Mouse (Mus musculus) forebrain, embryonic 10.5 days (tissue): ENCODE measurements around the gene Nfya. TPM values are rescaled to one million over a fixed set of nuclear protein-coding genes. Genes with fewer than 3 reads are reported as not detected.
A peak's percentile ranks its signal among the peaks of the same experiment; 100 is the strongest.

Experiments used
- DNase-seq: peaks from one replicate; pipeline ENCODE4 v3.0.0-alpha.2; 2017; ENCODE audit warnings: low spot score; ENCODE audit errors: extremely low spot score
- H3K27ac ChIP-seq: fragments of 300-500 bp; sonication (generic); 2 replicates; pipeline ENCODE4 v1.5.1; 2016; ENCODE audit warnings: mild to moderate bottlenecking
- H3K27me3 ChIP-seq: fragments of 300-500 bp; sonication (generic); 2 replicates; pipeline ENCODE4 v1.6.1; 2016; ENCODE audit warnings: mild to moderate bottlenecking; ENCODE audit not compliant: poor library complexity, severe bottlenecking
- H3K36me3 ChIP-seq: fragments of 300-500 bp; sonication (generic); replicated peaks from 2 replicates; pipeline ENCODE4 v1.6.1; 2016; ENCODE audit warnings: mild to moderate bottlenecking, moderate library complexity
- H3K4me1 ChIP-seq: fragments of 300-500 bp; sonication (generic); 2 replicates; pipeline ENCODE4 v1.6.1; 2016
- H3K4me3 ChIP-seq: fragments of 300-500 bp; sonication (generic); 2 replicates; pipeline ENCODE4 v1.5.1; 2016; ENCODE audit warnings: mild to moderate bottlenecking, moderate library complexity
- H3K9me3 ChIP-seq: fragments of 300-500 bp; sonication (generic); 2 replicates; pipeline ENCODE4 v1.6.1; 2016; ENCODE audit warnings: mild to moderate bottlenecking, moderate library complexity
- WGBS: fragments of 180-500 bp; shearing (Covaris S2); methylation state at CpG from one replicate; pipeline ENCODE4 v1.1.7; 2016; 5-methylcytosine and 5-hydroxymethylcytosine counted together
- polyA plus RNA-seq: library from polyadenylated mRNA; unstranded; fragments of >200 nt; fragmentation: Nextera tagmentation; extraction: Ambion mirVana; gene quantifications from 2 replicates; pipeline ENCODE4 v1.2.1, GENCODE M21; 2016

The Nfya gene
- 18.7 and 19.0 TPM in 2 replicates for polyA plus RNA-seq

DNA sequence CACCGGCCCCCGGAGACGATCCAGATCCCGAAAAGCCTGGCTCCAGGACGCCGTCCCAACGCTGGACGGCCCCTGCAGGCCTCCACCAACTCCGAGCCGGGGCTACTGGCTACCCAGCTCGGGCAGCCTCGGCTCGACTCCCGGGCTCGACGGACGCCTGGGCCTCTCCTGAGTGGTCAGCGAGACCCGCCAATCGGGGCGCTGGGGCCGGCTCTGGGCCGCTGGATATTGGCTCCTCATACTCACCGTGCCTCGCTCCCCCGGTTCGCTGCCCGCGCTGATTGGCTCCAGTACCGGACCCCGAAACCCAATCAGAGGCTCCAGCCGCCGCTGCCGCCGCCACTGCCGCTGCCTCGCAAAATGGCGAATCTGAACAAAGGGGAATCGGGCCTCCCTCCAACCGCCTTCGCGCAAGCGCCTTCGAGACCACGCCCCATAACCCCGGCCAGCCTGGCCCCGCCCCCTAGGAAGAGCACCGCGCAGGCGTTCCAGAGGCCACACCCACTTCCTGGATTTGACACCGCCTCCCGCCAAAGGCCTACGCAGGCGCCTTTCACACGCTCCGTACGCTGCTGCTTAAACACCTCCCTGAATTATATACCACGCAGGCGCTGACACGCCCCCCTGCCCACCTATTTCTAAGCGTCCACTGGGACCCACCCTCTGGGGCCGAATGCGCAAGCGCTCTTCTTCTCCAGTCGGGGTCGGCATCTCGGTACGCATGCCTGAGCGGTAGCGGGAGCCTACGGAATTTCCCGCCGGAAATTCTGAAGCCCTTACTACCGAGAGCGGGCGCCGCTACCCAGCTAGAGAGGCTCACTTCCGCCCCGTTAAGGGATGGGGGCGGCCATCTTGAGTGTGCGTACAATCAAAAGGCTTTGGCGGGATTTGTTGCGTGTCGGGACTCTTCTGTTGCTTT, at the start of gene Nfya, which contains the start of gene Oard1:
Nfya (minus strand) TSS at position 527 of the 919 bp plus-strand sequence.
Oard1 (plus strand) TSS at position 635 of the 919 bp plus-strand sequence.
- H3K4me3 ChIP-seq: peak within 1 kb of the TSS; percentile 90
- H3K4me1 ChIP-seq: peaks cover 27% of the 10 kb centered on the region
- H3K27me3 ChIP-seq: no peaks in the 10 kb centered on the region
- peak within 1 kb of the TSS; percentile 99 for H3K27ac ChIP-seq
- under 1% methylated on average over 84 of the region's 84 CpGs for WGBS
- H3K36me3 ChIP-seq: peaks cover 37% of the 10 kb centered on the region
- peak; percentile 100 for DNase-seq
- H3K9me3 ChIP-seq: no peaks in the 10 kb centered on the region

DNA sequence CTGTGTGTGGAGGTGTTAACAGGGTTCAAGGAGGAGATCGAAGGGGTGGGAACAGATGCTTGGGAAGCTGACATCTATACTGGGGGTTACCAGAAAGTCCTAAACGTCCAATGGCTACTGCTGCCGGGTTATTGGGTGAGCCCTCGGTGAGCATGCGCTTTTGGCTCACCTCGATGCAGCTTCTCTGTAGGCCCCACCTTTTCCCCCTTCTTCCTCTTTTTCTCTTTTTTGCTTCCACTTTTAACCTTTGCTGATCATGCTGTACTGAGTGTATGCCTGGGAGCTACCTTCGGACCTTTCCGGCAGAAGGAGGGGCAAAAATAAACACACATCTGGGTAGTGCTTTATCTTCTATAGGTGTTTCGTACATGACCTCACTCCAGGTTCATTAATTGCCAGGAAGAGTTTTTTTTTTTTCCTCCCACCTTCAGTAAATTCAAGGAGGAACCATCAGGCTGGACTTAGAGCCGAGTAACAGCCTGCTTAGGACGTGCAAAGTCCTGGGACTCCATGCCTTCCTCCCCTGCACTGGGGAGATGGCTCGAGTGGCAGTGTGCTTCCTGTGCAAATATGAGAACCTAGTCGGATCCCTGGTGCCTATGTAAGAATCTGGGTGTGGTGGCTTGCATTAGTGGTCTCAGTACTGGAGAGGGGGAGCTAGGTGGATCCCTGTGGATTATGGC, 48.4 kb upstream of the Nfya start:
- H3K27ac ChIP-seq: no peak overlapping the region
- DNase-seq: no peak
- H3K4me3 ChIP-seq: no peak overlapping the region
- peaks cover 9% of the 10 kb centered on the region; the same call in 1 of the 2 replicates for H3K4me1 ChIP-seq
- 88% methylated on average over 13 of the region's 13 CpGs for WGBS
- H3K27me3 ChIP-seq: no peaks in the 10 kb centered on the region
- no peaks in the 10 kb centered on the region for H3K36me3 ChIP-seq
- no peaks in the 10 kb centered on the region for H3K9me3 ChIP-seq

DNA sequence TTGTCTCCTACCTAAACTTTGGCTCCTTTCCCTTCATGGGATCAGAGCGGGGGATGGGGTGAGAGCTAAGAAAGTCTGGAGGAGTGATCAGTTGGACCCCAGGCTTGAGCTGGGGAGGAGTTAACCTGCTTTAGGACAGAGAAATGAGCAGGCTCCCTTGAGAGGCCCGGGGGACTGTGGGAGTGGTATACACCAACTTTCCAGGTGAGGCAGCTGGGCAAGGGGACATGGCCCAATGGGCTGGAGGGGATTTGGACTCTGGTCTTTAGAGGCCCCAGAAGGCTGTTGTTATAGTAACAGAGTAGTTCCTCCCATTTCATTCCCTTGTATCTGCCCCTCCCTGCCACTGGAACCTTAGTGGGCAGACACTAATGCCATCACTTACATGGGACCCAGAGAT, 46.2 kb upstream of the Nfya start:
- Histone ChIP-seq H3K27ac (no peak overlapping the region), H3K4me1 (peaks cover 16% of the 10 kb centered on the region), H3K4me3 (no peak overlapping the region), H3K27me3 (no peaks in the 10 kb centered on the region), H3K9me3 (no peaks in the 10 kb centered on the region), H3K36me3 (no peaks in the 10 kb centered on the region)
- 75% methylated on average over 2 of the region's 2 CpGs for WGBS
- no peak for DNase-seq

DNA sequence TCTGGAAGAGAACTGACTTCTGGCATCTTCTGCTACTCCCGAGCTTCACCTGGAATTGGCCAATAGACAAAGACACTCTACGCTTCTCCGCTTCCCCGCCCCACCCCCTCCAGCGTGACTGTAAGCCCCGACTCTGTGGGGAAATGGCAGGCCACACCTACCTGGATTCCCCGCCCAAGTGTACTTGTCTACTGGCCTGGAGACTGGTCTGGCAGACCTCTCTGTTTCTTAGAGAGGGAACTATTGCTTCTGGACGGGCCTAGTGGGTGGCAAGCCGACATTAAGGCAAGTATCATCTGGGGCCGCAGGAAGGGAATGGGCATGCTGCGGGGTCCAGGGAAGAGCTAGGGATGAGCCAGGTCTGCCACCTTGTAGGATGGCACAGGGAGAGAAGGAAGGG, 45.0 kb upstream of the Nfya start, which contains the start of gene Unc5cl:
Unc5cl (plus strand) TSS at position 214 of the 400 bp plus-strand sequence.
- no peak for DNase-seq
- no peak within 1 kb of the TSS for H3K4me3 ChIP-seq
- peaks cover 16% of the 10 kb centered on the region for H3K4me1 ChIP-seq
- no peaks in the 10 kb centered on the region for H3K9me3 ChIP-seq
- WGBS: 60% methylated on average over 11 of the region's 11 CpGs
- H3K27ac ChIP-seq: no peak within 1 kb of the TSS
- H3K36me3 ChIP-seq: no peaks in the 10 kb centered on the region
- no peaks in the 10 kb centered on the region for H3K27me3 ChIP-seq

DNA sequence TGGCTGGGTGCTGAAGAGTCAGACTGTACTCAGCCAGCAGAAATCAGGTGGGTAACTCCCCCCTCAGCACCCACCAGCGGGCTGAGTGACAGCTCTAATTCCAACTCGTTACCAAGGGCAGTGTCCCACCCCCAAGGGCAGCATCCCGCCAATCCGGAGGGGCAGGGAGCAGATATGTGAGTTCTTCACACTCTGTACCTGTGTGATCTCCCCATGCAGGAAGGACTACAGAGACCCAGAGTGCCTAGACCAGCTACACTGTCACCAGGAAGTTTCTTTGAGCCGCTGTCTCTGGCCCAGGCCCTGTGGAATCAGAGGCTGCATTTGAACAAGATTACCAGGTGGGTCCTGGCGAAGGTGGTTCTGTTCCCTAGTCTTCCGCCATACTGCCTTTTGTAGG, 44.5 kb upstream of the Nfya start:
- no peak overlapping the region for H3K27ac ChIP-seq
- 60% methylated on average over 7 of the region's 7 CpGs for WGBS
- DNase-seq: no peak
- peaks cover 16% of the 10 kb centered on the region for H3K4me1 ChIP-seq
- H3K9me3 ChIP-seq: no peaks in the 10 kb centered on the region
- H3K4me3 ChIP-seq: no peak overlapping the region
- no peaks in the 10 kb centered on the region for H3K36me3 ChIP-seq
- H3K27me3 ChIP-seq: no peaks in the 10 kb centered on the region

DNA sequence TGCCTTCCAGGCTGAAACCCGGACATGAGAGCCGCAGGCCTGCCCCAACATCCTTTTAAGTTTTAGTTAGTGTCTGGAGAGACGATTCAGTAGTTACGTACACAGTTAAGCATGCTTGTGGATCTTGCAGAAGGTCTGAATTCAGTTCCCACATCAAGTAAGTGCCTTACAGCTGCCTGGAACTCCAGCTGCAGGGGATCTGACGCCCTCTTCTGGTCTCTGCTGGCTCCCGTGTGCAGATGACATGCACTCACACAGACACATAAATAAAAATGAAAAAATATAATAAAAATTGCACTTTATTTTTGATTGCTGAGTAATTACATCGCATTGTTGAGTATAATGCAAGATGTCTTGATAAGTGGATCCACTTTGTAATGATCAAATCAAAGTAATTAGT, 43.8 kb upstream of the Nfya start:
- no peak for DNase-seq

DNA sequence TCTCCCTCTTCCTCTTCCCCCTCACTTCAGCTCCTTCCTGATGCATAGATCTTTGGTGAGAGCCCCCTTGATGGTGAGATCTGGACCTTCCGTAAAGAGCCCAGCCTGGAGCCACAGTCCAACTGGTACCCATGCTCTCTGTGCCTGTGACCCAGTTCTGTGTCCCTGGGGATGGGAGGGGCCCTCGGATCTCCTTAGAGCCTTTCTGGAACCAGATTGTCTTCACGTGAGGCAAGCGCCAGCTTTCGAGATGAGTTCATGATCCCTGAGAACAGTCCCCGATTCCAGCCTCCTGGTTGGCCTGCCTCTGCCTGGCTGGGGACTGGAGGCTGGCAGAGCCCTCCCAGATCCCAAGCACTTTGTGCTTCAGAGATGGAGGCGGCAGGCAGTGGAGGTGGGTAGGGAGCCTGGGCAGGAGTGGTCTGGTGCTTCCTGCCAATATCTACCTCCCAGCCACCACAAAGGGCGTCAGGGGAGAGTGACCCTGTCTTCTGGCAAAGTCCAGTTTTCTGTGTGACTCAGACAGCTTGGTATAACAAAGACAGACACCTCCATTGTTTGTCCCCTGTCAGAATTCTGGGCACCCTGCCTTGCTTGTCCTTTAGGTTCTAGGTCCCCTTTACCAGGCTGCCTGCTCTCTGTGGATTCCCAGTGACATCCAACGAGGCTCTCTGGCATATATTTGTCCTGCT, 42.2 kb upstream of the Nfya start:
- 76% methylated on average over 9 of the region's 9 CpGs for WGBS
- Histone ChIP-seq H3K36me3 (no peaks in the 10 kb centered on the region), H3K27ac (0 out of 2 replicates have a peak overlapping the region, but pooled peaks have one; percentile 48), H3K27me3 (no peaks in the 10 kb centered on the region), H3K9me3 (no peaks in the 10 kb centered on the region), H3K4me3 (no peak overlapping the region), H3K4me1 (peaks cover 16% of the 10 kb centered on the region)
- no peak for DNase-seq

More for the DNA sequence above, 43.8 kb upstream of the Nfya start:
- Histone ChIP-seq H3K4me1 (peaks cover 16% of the 10 kb centered on the region), H3K36me3 (no peaks in the 10 kb centered on the region), H3K27ac (no peak overlapping the region), H3K27me3 (no peaks in the 10 kb centered on the region), H3K4me3 (no peak overlapping the region), H3K9me3 (no peaks in the 10 kb centered on the region)
- WGBS: 78% methylated on average over 7 of the region's 7 CpGs

DNA sequence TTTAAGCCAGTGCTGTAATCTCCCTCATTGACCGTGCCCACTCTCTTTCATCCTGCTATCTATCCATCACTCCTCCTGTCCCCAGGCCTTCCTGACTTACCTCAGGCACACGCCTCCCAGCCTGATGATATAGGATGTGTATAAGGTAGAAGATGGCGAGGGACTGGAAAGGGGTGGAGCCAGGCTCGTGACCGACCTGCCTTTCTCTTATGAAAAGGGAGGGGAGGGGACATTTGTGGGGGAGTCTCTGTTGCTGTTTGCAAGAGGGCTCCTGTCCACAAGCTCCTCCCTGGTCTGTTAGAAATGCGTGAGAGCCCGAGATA, 41.6 kb upstream of the Nfya start, which contains the start of gene Tspo2:
Tspo2 (minus strand) TSS at position 170 of the 323 bp plus-strand sequence.
- H3K4me3 ChIP-seq: no peak within 1 kb of the TSS
- DNase-seq: no peak
- H3K4me1 ChIP-seq: peaks cover 16% of the 10 kb centered on the region
- no peaks in the 10 kb centered on the region for H3K36me3 ChIP-seq
- WGBS: 81% methylated on average over 7 of the region's 7 CpGs
- H3K9me3 ChIP-seq: no peaks in the 10 kb centered on the region
- H3K27ac ChIP-seq: 0 out of 2 replicates have a peak within 1 kb of the TSS, but pooled peaks have one; percentile 48
- no peaks in the 10 kb centered on the region for H3K27me3 ChIP-seq

DNA sequence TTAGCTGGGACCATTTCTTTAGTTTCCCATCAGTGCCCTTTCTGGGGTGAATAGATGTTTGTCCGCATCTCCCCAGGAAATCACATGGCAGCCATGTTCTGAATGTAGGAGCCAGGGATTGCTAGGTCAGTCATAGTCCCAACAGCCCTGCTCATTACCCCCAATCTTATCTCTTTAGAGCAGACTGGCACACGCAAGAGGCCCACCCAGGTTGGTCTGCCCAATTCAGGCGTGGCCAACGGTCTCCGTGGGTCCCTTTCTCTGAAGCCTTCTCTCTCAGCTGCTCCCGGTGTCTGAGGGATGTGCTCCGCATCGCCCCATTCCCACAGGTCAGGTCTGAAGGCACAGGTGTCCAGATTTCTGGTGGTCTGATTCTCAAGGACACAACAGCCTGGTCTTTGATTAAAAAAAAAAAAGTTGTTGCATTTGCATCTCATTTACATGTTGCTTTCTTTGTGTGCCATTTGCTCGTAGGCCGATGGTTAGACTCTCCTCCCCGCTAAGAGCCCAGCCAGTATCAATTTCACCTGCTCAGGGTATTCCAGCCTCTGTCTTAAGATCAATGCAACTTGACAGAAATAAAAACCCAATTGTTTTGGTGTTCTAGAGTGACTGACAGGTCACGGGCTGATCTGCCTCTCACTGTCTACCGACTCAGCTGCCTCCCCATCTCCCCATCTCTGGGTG, 41.1 kb upstream of the Nfya start:
- Histone ChIP-seq H3K9me3 (no peaks in the 10 kb centered on the region), H3K4me1 (peaks cover 16% of the 10 kb centered on the region), H3K27ac (no peak overlapping the region), H3K4me3 (no peak overlapping the region), H3K27me3 (no peaks in the 10 kb centered on the region), H3K36me3 (no peaks in the 10 kb centered on the region)
- DNase-seq: no peak
- WGBS: 86% methylated on average over 13 of the region's 13 CpGs

DNA sequence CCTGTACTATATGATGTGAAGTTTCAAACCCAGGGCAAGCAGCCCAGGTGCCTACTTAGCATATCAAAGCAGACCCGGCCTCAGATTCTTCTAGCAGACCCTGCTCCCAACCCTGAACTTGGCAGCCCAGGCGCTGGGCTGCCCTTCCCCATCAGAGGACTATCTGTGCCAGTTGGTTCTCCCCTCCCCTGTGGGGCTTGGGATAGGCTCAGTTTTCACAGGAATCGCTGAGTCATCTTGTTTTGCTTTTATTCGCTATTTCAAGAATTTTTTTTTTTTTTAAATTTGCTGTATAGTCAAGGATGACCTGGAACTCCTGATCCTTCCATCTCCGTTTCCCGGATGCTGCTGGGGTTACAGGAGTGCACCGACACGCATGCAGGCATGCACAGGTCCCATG, 38.0 kb upstream of the Nfya start:
- no peak for DNase-seq
- Histone ChIP-seq H3K4me3 (no peak overlapping the region), H3K27me3 (no peaks in the 10 kb centered on the region), H3K36me3 (no peaks in the 10 kb centered on the region), H3K4me1 (peaks cover 13% of the 10 kb centered on the region), H3K9me3 (no peaks in the 10 kb centered on the region), H3K27ac (no peak overlapping the region)
- WGBS: 80% methylated on average over 8 of the region's 8 CpGs

DNA sequence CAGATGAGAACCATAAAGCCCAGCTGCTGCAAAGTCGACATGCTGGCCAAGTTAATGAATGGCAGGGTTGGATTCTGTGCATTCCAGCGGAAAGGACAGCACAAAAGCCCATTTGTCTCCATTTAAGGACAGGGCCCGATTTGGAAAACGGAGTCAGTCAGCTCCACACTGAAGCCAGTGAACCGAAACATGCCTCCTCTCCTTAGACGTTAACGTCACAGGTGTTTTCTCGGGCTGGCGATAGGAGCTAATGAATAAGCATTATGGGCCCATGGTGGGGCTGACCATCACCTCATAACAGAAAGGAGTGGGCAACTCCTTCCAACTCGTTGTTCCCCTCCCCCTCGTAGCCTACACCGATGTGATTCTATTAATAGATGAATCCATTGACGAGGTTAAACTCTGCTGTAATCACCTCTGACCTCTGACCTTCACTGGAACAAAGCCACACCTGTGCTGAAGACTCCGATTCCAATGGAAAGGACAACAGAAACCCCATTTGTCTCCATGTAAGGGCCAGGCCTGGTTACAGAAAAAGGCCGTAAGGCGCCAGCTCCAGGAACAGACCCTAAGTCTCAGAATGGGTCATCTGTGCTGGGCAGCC, 33.9 kb upstream of the Nfya start:
- Histone ChIP-seq H3K36me3 (no peaks in the 10 kb centered on the region), H3K4me3 (no peak overlapping the region), H3K27me3 (no peaks in the 10 kb centered on the region), H3K4me1 (peaks cover 6% of the 10 kb centered on the region; the same call in 1 of the 2 replicates), H3K27ac (no peak overlapping the region), H3K9me3 (no peaks in the 10 kb centered on the region)
- no peak for DNase-seq
- WGBS: 59% methylated on average over 16 of the region's 16 CpGs
